Mouse (Mus musculus): Measurements from ENCODE around the gene Dlg4.
"Not testable (repeated sequence)": the region's sequence is repeated elsewhere in the genome, so short reads cannot be mapped to it uniquely, and the experiment has no call there.

Dlg4 gene

GRCm38 (mm10) chr11:69997070-69997509 lies 19.7 kb upstream of the Dlg4 start:
- peak; percentile 89 to 93 for DNase-seq

DNA sequence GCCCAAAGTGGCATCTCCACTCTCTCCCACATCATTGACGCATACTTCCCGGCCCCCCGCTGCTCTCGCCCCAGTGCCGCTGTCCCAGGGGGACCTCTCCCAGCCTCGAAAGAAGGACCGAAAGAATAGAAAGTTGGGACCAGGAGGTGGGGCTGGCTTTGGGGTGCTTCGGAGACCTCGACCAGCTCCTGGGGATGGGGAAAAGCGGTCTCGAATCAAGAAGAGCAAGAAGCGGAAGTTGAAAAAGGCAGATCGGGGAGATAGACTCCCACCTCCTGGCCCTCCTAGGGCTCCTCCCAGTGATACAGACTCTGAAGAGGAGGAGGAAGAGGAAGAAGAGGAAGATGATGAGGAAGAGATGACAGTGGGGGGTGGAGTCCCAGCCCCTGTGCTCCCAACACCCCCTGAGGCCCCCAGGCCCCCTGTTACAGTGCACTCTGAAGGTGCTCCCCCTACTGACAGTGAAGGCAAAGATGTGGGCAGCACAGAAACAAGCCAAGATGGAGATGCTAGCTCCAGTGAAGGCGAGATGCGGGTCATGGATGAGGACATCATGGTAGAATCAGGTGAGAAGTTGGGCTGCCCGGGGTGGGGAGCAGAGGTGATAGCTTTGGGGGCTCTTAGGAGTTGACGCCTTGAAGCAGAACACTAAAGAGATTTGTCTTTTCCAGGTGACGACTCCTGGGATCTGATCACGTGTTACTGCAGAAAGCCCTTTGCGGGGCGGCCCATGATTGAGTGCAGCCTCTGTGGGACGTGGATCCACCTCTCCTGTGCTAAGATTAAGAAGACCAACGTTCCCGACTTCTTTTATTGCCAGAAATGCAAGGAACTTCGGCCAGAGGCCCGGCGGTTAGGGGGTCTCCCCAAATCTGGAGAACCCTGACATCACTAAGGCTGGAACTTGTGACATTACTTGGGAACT lies 17.9 kb upstream of the Dlg4 start:
- DNase-seq = peak in 1 of 2 experiments; percentile 52

- no peak for DNase-seq
Measured at GRCm38 (mm10) chr11:69999666-70000065, 17.1 kb upstream of the Dlg4 start.

GRCm38 (mm10) chr11:70000396-70000898 lies 16.3 kb upstream of the Dlg4 start, which contains the start of gene Dvl2:
Gene Dvl2 (plus strand): TSS chr11:70000595.
- peak; percentile 96 for DNase-seq

- no peak for DNase-seq
Measured at GRCm38 (mm10) chr11:70001159-70001558, 15.6 kb upstream of the Dlg4 start.

GRCm38 (mm10) chr11:70001865-70002264 lies 14.9 kb upstream of the Dlg4 start:
- peak; percentile 69 to 81 for DNase-seq

GRCm38 (mm10) chr11:70002471-70002870 lies 14.3 kb upstream of the Dlg4 start:
- no peak for DNase-seq

GRCm38 (mm10) chr11:70005521-70005920 lies 11.2 kb upstream of the Dlg4 start:
- peak; percentile 33 to 39 for DNase-seq

GRCm38 (mm10) chr11:70010033-70010432 lies 6.7 kb upstream of the Dlg4 start:
- DNase-seq = no peak

DNA sequence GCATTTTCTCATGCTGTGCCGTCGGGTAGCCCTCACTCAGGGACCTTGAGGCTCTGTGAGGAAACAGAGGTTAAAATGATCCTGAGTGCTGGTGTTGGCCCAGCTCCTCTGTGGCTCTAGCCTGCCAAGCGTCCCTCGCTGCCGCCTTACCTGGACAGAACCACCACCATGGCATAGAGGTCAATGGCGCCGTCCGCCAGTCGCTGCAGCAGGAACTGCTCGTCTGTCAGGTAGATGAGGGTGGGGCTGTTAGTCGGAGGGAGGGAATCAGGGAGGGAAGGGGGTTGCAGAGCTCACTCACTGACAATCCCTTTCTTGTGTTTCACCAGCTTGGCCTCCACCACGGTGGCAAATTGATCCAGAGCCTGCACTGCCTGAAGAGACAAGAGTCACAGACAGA lies 6.2 kb upstream of the Dlg4 start:
- DNase-seq = no peak

DNA sequence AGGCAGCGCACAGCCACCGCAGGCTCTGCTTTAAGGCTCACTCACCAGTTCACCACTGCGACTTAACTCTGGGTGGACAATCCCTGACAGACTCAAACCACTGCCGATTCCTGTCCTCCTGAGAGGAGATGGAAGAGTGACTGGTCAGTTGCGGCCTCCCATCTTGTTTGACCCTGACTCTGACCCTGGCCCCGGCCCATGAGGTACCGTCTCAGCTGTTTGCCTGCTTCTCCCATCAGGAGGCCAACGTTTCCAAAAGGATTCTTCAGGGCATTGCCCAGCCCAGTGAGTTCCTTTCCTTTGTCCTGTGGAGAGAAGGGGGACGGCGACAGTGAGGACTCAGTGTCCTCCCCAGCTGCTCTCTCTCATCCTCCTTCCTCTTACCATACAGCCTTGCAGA lies 5.8 kb upstream of the Dlg4 start:
- DNase-seq = no peak

GRCm38 (mm10) chr11:70012931-70013330 lies 3.8 kb upstream of the Dlg4 start:
- no peak for DNase-seq

GRCm38 (mm10) chr11:70013408-70013807 lies 3.3 kb upstream of the Dlg4 start:
- no peak for DNase-seq

GRCm38 (mm10) chr11:70014051-70014450 lies 2.7 kb upstream of the Dlg4 start:
- DNase-seq = no peak

- peak; percentile 93 to 95 for DNase-seq
Measured at GRCm38 (mm10) chr11:70014880-70015558, 1.7 kb upstream of the Dlg4 start, which contains the start of gene Acadvl. Gene Acadvl (minus strand): TSS chr11:70015411.

- DNase-seq = no peak
Measured at GRCm38 (mm10) chr11:70015677-70016076, 1.1 kb upstream of the Dlg4 start.

- not testable (repeated sequence) for DNase-seq
Measured at GRCm38 (mm10) chr11:70016177-70016576, 565 bp upstream of the Dlg4 start.

DNA sequence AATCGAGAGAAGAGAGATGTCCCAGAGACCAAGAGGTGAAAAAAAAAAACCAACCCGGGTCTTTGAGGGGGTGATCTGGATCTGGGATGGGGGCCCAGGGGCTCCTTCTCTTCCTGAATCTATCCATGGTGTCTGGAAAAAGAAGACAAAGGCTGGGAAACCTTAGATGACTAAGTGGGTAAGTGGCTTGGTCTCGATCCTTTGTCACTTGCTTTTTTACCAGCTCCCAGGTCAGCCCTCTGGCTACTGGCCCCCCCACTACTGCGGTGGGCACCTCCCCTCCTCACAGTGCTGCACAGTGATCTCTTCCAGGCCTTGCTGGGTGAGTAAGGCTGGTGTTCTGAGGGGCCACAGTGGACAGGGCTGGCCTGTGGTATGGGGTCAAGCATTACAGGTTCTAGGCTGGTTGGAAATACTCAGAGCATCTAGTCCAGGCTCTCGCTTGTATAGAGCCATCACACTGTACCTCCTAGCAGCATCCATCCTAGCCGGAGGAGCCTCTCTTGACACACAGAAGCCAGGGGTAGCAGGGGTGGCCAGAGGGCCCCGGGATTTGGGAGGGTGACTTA lies 541 bp downstream of the Dlg4 start:
- peak in 1 of 2 experiments; percentile 39 for DNase-seq

DNA sequence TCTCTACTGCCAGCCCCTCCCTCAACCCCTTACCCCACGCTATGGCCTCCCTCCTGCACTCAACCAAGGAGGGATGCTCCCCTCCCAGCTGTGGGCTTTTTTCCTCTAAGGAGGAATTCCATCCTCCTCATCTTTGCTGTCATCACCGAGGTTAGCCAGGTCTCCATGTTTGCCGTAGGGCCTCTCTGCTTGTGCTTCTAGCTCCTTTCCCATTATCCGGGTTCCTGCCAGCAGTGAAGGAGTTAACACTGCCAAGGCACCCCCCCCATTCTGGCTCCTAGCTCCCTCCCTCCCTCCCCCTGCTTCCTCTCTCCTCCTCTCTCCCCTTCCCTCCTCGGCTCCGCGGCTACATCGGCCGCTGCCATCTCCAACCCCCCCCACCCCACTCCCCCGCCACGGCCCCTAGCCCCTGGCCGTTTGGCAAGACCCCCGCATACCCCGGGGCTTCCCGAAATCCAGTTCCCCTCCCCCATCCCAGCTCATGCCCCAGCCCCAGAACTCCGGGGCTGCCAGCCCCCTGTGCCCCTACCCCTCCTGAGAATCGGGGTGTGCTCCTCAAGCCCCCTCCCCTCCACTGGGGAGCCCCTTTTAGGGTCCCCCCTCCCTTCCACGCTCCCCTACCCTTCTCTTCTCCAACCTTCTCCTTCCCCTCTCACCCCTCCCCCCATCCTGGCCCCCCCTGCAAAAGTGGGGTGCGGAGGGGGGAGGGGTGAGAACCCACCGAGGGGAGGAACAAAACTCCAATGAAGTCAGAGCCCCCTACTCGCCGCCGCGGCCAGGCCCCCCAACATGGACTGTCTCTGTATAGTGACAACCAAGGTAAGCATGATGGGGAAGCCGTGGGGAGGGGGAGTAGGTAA lies 1.6 kb downstream of the Dlg4 start:
- DNase-seq = peak; percentile 92 to 94

DNA sequence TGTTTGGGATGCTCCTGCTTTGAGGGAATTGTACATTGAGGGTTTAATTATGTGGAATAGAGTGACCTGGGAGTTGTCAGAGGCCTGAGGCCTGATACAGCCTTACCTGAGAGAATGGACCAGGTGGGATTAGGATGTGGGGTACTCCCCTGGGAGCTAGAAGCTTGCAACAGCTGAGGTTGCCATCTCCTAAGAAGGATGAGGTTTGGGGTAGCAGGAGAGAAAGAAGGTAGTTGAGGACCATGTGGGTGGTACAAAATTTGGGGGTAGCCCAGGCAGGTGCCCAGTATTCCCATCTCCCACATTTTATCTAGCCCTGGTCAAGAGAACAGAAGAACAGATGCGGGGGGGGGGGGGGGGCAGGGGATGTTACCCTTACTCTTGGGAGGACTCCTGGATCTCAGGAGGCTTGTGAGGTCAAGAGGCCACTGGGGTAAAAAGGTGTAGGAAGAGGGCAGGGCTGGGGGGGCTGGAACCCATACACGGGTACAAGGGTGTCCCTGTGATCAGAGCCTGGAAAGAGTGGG lies 2.8 kb downstream of the Dlg4 start:
- DNase-seq = peak in 1 of 2 experiments; percentile 28

DNA sequence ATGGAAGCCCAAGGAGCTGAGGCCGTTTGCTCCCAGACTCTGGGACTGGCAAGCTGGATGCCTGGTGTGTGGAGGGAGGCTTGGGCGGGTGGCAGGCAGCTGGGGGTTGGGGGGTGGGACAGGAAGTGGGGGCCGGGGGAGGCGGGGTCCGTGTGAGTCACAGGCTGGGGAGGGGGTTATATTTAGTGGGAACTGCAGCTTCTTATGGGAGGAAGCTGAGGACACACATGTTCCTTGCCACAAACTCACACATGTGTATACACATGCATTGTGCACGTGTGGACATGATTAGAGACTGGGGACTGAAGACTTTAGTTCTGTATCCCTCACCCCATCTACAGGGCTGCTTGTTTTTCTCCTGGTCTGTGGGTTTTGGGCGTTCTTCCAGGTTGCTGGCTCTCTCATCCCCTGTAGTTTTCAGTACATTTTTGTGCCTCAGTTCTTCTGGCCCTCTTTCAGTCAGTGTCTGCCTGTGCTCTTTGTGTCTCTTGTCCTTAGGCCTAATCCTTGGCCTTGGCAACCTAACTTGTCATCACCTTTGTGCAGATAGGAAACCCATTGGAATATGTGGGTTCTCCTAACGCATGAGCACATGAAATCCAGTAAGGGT lies 3.4 kb downstream of the Dlg4 start:
- DNase-seq = peak; percentile 56 to 62

Measured in cerebellum, postnatal 10 days (tissue).